Mouse (Mus musculus): ENCODE measurements at regions not wholly inside any gene's neighbourhood (a gene's known extent, or its start where the extent isn't known, plus 50 kb on each side); places are given as distances from the start of the nearest gene placed in this dataset.

DNA sequence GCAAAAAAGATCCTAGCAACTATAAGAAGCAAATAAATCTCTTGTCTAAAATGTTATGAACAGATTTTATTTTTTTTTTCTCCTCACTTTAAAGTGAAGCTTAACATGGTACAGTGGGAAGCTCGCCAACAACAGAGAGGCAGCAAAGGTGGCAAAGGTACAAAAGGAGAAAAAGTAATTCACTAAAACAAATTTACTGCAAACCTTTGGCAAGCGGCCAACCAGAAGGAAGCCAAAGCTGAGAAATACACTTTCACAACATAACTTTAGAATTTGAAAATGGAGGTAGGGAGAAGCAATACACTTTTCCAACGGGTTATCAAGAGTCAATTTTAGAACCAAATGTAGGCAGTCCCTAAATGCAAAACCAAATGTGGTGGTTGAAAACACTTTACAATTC lies 939.6 kb upstream of the 4921530L21Rik start:
- TF ChIP-seq CTCF (IDR thresholded peaks at IDR 0.05; ENCODE audit: borderline replicate concordance, insufficient read depth, low read depth, low read length) (no peak), POLR2A (IDR thresholded peaks at IDR 0.05; ENCODE audit: borderline replicate concordance, insufficient read depth, low read length) (no peak)
